In the genomic region with DNA sequence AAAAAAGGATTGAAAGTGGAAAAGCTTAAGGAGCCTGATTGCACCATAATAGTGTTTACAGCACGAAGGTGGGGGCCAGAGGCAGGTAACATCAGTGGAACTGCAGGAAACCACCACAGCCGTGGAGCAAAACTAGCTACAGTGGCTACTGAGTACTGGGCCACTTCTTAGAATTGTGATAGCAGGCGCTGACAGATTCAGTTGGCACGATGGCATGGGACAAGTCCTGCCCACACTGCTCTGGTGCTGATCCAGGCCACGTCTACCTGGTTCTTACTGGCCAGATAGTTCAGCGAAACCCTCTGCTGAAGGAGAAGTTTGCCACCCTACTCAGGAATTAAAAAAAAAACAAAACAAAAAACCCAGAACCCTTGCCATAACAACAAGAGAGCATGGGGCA, we compare ENCODE assay signal across 30 mouse cellular contexts. TPM values are rescaled to one million over a fixed set of nuclear protein-coding genes. Genes with fewer than 3 reads are reported as not detected.
DNase-seq lines count a peak whose midpoint lies in the region; ATAC-seq and TF ChIP-seq lines count a peak whose summit lies in the region.
"Had no signal": no experiment of that assay in that cellular context is flagged by ENCODE, and none has a peak within 500 bp of the region (broad histone marks: within the 10 kb centered on the region; RNA-seq: fewer than 3 reads in every experiment).

No protein-coding gene starts in this region.

- no peak overlapping the region for H3K4me2 ChIP-seq in heart, postnatal 0 days (ENCODE audit: low read depth, low read length)
- H3K4me2 ChIP-seq in forebrain, postnatal 0 days (ENCODE audit: low read depth), result no peak overlapping the region
- H3K4me2 ChIP-seq: embryonic facial prominence, embryonic 13.5 days; forebrain, embryonic 12.5 days; forebrain, embryonic 15.5 days; heart, embryonic 15.5 days; hindbrain, embryonic 13.5 days had no signal

- WGBS in heart, adult 2 months, result 57% methylated on average over 6 of the region's 6 CpGs
- 40% methylated on average over 6 of the region's 6 CpGs for WGBS in heart, postnatal 0 days
- WGBS in forebrain, postnatal 0 days, result 83% methylated on average over 6 of the region's 6 CpGs

- H3K27me3 ChIP-seq in heart, adult 2 months (ENCODE audit: control insufficient read depth, insufficient read depth, low read length), result no peaks in the 10 kb centered on the region
- no peaks in the 10 kb centered on the region for H3K27me3 ChIP-seq in heart, postnatal 0 days (ENCODE audit: control insufficient read depth, insufficient read depth, low read length)
- H3K27me3 ChIP-seq in forebrain, postnatal 0 days (ENCODE audit: insufficient read depth, low read length), result no peaks in the 10 kb centered on the region
- H3K27me3 ChIP-seq: embryonic facial prominence, embryonic 13.5 days; forebrain, embryonic 12.5 days; forebrain, embryonic 15.5 days; heart, embryonic 15.5 days; hindbrain, embryonic 13.5 days had no signal

- no peak for TF ChIP-seq EP300 in heart, adult 2 months (IDR thresholded peaks at IDR 0.05; ENCODE audit: insufficient read depth, low read depth, low read length)
- no peak for TF ChIP-seq EP300 in heart, postnatal 0 days (IDR thresholded peaks at IDR 0.05; ENCODE audit: low read depth)

- no peak overlapping the region for H3K27ac ChIP-seq in heart, adult 2 months
- no peak overlapping the region for H3K27ac ChIP-seq in heart, postnatal 0 days (ENCODE audit: low read depth)
- H3K27ac ChIP-seq in forebrain, postnatal 0 days (ENCODE audit: low read depth, low read length), result no peak overlapping the region
- H3K27ac ChIP-seq: embryonic facial prominence, embryonic 10.5 days; embryonic facial prominence, embryonic 13.5 days; forebrain, embryonic 12.5 days; forebrain, embryonic 15.5 days; heart, embryonic 15.5 days; hindbrain, embryonic 13.5 days had no signal

- no peak overlapping the region for H3K4me3 ChIP-seq in heart, adult 2 months
- H3K4me3 ChIP-seq in heart, postnatal 0 days (ENCODE audit: low read depth, low read length), result no peak overlapping the region
- H3K4me3 ChIP-seq in forebrain, postnatal 0 days (ENCODE audit: low read depth, low read length), result no peak overlapping the region
- H3K4me3 ChIP-seq: embryonic facial prominence, embryonic 10.5 days; embryonic facial prominence, embryonic 13.5 days; erythroblast, embryonic 14.5 days; forebrain, embryonic 12.5 days; forebrain, embryonic 15.5 days; heart, embryonic 15.5 days; hindbrain, embryonic 10.5 days; hindbrain, embryonic 13.5 days had no signal

- no peak for TF ChIP-seq CTCF in heart, adult 2 months (IDR thresholded peaks at IDR 0.05)
- no peak for TF ChIP-seq CTCF in heart, postnatal 0 days (IDR thresholded peaks at IDR 0.05; ENCODE audit: low read depth)
- no peak for TF ChIP-seq CTCF in forebrain, postnatal 0 days (IDR thresholded peaks at IDR 0.05; ENCODE audit: low read depth)

- no peaks in the 10 kb centered on the region for H3K36me3 ChIP-seq in heart, adult 2 months (ENCODE audit: control insufficient read depth, insufficient read depth, low read length)
- no peaks in the 10 kb centered on the region for H3K36me3 ChIP-seq in heart, postnatal 0 days (replicated peaks; ENCODE audit: control insufficient read depth, insufficient read depth, low read length)
- H3K36me3 ChIP-seq in forebrain, postnatal 0 days (ENCODE audit: insufficient read depth), result no peaks in the 10 kb centered on the region
- H3K36me3 ChIP-seq: embryonic facial prominence, embryonic 10.5 days; embryonic facial prominence, embryonic 13.5 days; forebrain, embryonic 12.5 days; forebrain, embryonic 15.5 days; heart, embryonic 15.5 days; hindbrain, embryonic 10.5 days; hindbrain, embryonic 13.5 days had no signal

- peaks cover 5% of the 10 kb centered on the region; the same call in 1 of the 2 replicates for H3K4me1 ChIP-seq in heart, adult 2 months (ENCODE audit: control insufficient read depth, insufficient read depth, low read length)
- peaks cover 27% of the 10 kb centered on the region for H3K4me1 ChIP-seq in heart, postnatal 0 days (ENCODE audit: control insufficient read depth, insufficient read depth)
- H3K4me1 ChIP-seq in forebrain, postnatal 0 days (ENCODE audit: insufficient read depth), result no peaks in the 10 kb centered on the region
- H3K4me1 ChIP-seq: hindbrain, embryonic 13.5 days had no signal

- intact Hi-C loops in heart, adult 2 months (cut with DNase I), result loop anchor here (5.0 kb wide), 1 partner anchor 167 kb away; no protein-coding TSS in a partner anchor
- intact Hi-C loops in heart, postnatal 10 days (cut with DNase I), result loop anchor here (5.0 kb wide), 2 partner anchors 167 to 572 kb away; no protein-coding TSS in a partner anchor

- peak; percentile 28 to 51 for DNase-seq in heart, adult 2 months
- DNase-seq in heart, adult 8-10 months (ENCODE audit: low spot score), result no peak
- no peak for DNase-seq in heart, postnatal 0 days (ENCODE audit: low spot score)
- peak; percentile 65 to 66 for DNase-seq in heart, postnatal 10 days
- DNase-seq in forebrain, postnatal 0 days, result no peak
- no peak for DNase-seq in embryo, embryonic 11 days
- DNase-seq: adrenal gland, adult 2 months; adrenal gland, postnatal 14 days; cerebellum, adult 11 months; cerebellum, adult 2 months; cerebellum, adult 9-11 months; cerebellum, postnatal 25 days; gastrocnemius, postnatal 10 days; gastrocnemius, postnatal 36 days; kidney, adult 18-20 months; kidney, adult 9 months had no signal

- H3K9ac ChIP-seq in heart, adult 2 months (ENCODE audit: low read depth, low read length), result no peak overlapping the region
- H3K9ac ChIP-seq in heart, postnatal 0 days (replicated peaks; ENCODE audit: low read depth, low read length), result no peak overlapping the region
- H3K9ac ChIP-seq in forebrain, postnatal 0 days, result no peak overlapping the region
- H3K9ac ChIP-seq: embryonic facial prominence, embryonic 13.5 days; forebrain, embryonic 12.5 days; forebrain, embryonic 15.5 days; heart, embryonic 15.5 days; hindbrain, embryonic 13.5 days had no signal

- TF ChIP-seq POLR2A in heart, adult 2 months (IDR thresholded peaks at IDR 0.05; ENCODE audit: insufficient read depth, low read depth, low read length), result no peak

- ATAC-seq in heart, postnatal 0 days (ENCODE audit: insufficient read depth, low read depth), result peak; percentile 37; the same call in 1 of the 2 replicates
- no peak for ATAC-seq in forebrain, postnatal 0 days
- ATAC-seq: CD4-positive, CD25-positive, alpha-beta regulatory T cell, adult 4 months; forebrain, embryonic 15.5 days; hindbrain, embryonic 16.5 days had no signal

- no peaks in the 10 kb centered on the region for H3K79me2 ChIP-seq in heart, adult 2 months (replicated peaks; ENCODE audit: control insufficient read depth, insufficient read depth, low read length)

- no peaks in the 10 kb centered on the region for H3K9me3 ChIP-seq in heart, postnatal 0 days (replicated peaks; ENCODE audit: control insufficient read depth, low read length)
- no peaks in the 10 kb centered on the region for H3K9me3 ChIP-seq in forebrain, postnatal 0 days (ENCODE audit: low read length)
- H3K9me3 ChIP-seq: embryonic facial prominence, embryonic 10.5 days; embryonic facial prominence, embryonic 13.5 days; forebrain, embryonic 12.5 days; forebrain, embryonic 15.5 days; heart, embryonic 15.5 days; hindbrain, embryonic 10.5 days; hindbrain, embryonic 13.5 days had no signal

RNA-seq across cellular contexts. Expression of a gene that starts 21.6 kb away (rescaled TPM):
- total RNA-seq in heart, adult 2 months (2021), result 100 to 1,000 TPM; 833 to 848 TPM
- polyA plus RNA-seq in heart, adult 2 months (2012; rRNA removed), result 361 and 854 TPM in 2 replicates
- total RNA-seq in heart, adult 8-10 months (2022), result 1,000 to 10,000 TPM in 1 of 4 experiments, 100 to 1,000 TPM in 3; 901 to 1,105 (median 935) TPM
- total RNA-seq in heart, postnatal 0 days (2014; rRNA removed; ENCODE audit: low replicate concordance), result 836 and 965 TPM in 2 replicates
- polyA plus RNA-seq in heart, postnatal 0 days (2015; fragmentation: Nextera tagmentation; extraction: Ambion mirVana), result 809 and 872 TPM in 2 replicates
- 1,000 to 10,000 TPM; 1,032 to 1,091 TPM for total RNA-seq in heart, postnatal 10 days (2021)
- total RNA-seq in forebrain, postnatal 0 days (2014; rRNA removed), result 2.3 and 5.3 TPM in 2 replicates
- polyA plus RNA-seq in forebrain, postnatal 0 days (2015; fragmentation: Nextera tagmentation; extraction: Ambion mirVana), result 0.59 and 1.1 TPM in 2 replicates
- total RNA-seq: common myeloid progenitor, adult 5-6 weeks; granulocyte monocyte progenitor cell, adult 5-6 weeks; MEL had no signal
- polyA plus RNA-seq: CD4-positive, CD25-positive, alpha-beta regulatory T cell, adult 4 months; erythroblast, embryonic 14.5 days had no signal

RNA-seq across cellular contexts. Expression of a gene that starts 54.7 kb away (rescaled TPM):
- not detected for total RNA-seq in heart, adult 2 months (2021)
- not detected in 2 replicates for polyA plus RNA-seq in heart, adult 2 months (2012; rRNA removed)
- not detected for total RNA-seq in heart, adult 8-10 months (2022)
- total RNA-seq in heart, postnatal 0 days (2014; rRNA removed; ENCODE audit: low replicate concordance), result not detected in 2 replicates
- not detected in 2 replicates for polyA plus RNA-seq in heart, postnatal 0 days (2015; fragmentation: Nextera tagmentation; extraction: Ambion mirVana)
- total RNA-seq in heart, postnatal 10 days (2021), result not detected
- total RNA-seq in forebrain, postnatal 0 days (2014; rRNA removed), result 8.6 and 19.0 TPM in 2 replicates
- polyA plus RNA-seq in forebrain, postnatal 0 days (2015; fragmentation: Nextera tagmentation; extraction: Ambion mirVana), result 7.0 and 14.6 TPM in 2 replicates
- total RNA-seq: adrenal gland, adult 2 months; adrenal gland, postnatal 14 days; common myeloid progenitor, adult 5-6 weeks; gastrocnemius, adult 18-20 months; gastrocnemius, postnatal 10 days; gastrocnemius, postnatal 36 days; granulocyte monocyte progenitor cell, adult 5-6 weeks; MEL had no signal
- polyA plus RNA-seq: adrenal gland, adult 2 months; CD4-positive, CD25-positive, alpha-beta regulatory T cell, adult 4 months; erythroblast, embryonic 14.5 days; heart, embryonic 15.5 days had no signal

Comparison
In these comparisons a context has a peak if more than half of its experiments do, and no peak if none do; other contexts are left out.
1. DNase-seq: peak in heart, adult 2 months (2 of 2) and heart, postnatal 10 days (2 of 2); none in heart, adult 8-10 months (single experiment), heart, postnatal 0 days (single experiment), forebrain, postnatal 0 days (single experiment) and embryo, embryonic 11 days (single experiment).
2. RNA of a gene that starts 21.6 kb away (total RNA-seq): 1,032 to 1,091 TPM in heart, postnatal 10 days, 901 to 1,105 TPM in heart, adult 8-10 months, 833 to 848 TPM in heart, adult 2 months and 836 to 965 TPM in heart, postnatal 0 days; 2.3 to 5.3 TPM in forebrain, postnatal 0 days; every median in the first group is over 100 times any median in the second.